Mouse (Mus musculus): ENCODE measurements at regions not wholly inside any gene's neighbourhood (a gene's known extent, or its start where the extent isn't known, plus 50 kb on each side); places are given as distances from the start of the nearest gene placed in this dataset.

DNA sequence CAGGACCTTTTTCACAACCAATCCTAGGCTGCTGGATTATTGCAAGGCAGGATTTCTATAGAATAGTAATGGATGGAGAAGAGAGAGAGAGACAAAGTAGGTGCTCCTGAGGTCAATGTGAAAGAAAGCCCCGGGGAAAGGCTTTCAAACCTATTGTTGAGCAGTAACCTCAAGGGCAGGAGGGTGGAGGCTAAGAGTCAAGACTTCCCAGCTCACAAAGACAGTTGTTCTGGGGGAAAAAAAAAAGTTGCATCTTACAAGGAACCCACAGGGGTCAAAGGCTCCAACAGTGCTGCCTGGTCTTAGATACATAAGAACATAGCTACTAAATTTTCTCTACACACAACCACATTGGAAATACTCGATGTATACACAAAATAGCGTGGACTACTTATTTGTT lies 155.8 kb upstream of the Zbtb20 start:
- Histone ChIP-seq H3K9me3 (ENCODE audit: control insufficient read depth, low read length) (no peaks in the 10 kb centered on the region), H3K27me3 (ENCODE audit: control insufficient read depth, insufficient read depth, low read length) (no peaks in the 10 kb centered on the region), H3K4me2 (replicated peaks; ENCODE audit: low read depth, low read length, severe bottlenecking) (no peak overlapping the region), H3K4me1 (ENCODE audit: control insufficient read depth, insufficient read depth, low read length) (no peaks in the 10 kb centered on the region), H3K27ac (replicated peaks; ENCODE audit: low read depth, low read length) (no peak overlapping the region), H3K4me3 (replicated peaks; ENCODE audit: low read length) (no peak overlapping the region), H3K36me3 (ENCODE audit: control insufficient read depth, insufficient read depth, low read length) (no peaks in the 10 kb centered on the region), H3K9ac (ENCODE audit: low read depth, low read length, severe bottlenecking) (no peak overlapping the region)
- 90% methylated on average over 3 of the region's 3 CpGs for WGBS
- no peak for TF ChIP-seq POLR2A (IDR thresholded peaks at IDR 0.05; ENCODE audit: borderline replicate concordance, extremely low read depth, insufficient read depth, insufficient read length)
- ATAC-seq (ENCODE audit: low FRiP score, low read depth) (no peak), DNase-seq (ENCODE audit: low spot score) (no peak)

DNA sequence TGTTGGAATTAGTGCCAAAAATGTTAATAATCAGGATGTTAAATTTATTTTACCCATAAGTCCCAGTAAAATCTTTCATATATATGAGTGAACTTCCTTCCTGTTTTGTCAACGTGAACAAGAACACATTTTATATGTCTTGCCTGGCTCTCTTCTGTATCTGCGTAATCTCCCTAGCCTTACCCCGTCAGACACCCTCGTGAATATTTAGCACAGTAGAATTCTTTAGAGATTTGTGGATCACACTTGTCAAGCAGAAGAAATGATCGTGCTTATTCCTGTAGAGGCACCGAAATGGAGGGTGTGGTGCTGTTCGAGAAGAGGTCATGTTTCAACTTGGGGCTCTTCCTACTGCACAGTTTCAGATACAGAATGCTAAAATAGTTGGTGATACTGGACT lies 157.2 kb upstream of the Zbtb20 start:
- no peak for TF ChIP-seq POLR2A (IDR thresholded peaks at IDR 0.05; ENCODE audit: borderline replicate concordance, extremely low read depth, insufficient read depth, insufficient read length)
- no peaks in the 10 kb centered on the region for H3K27me3 ChIP-seq (ENCODE audit: control insufficient read depth, insufficient read depth, low read length)
- H3K4me2 ChIP-seq (replicated peaks; ENCODE audit: low read depth, low read length, severe bottlenecking), result no peak overlapping the region
- ATAC-seq (ENCODE audit: low FRiP score, low read depth) (no peak), DNase-seq (ENCODE audit: low spot score) (no peak)
- no peaks in the 10 kb centered on the region for H3K4me1 ChIP-seq (ENCODE audit: control insufficient read depth, insufficient read depth, low read length)
- WGBS, result 76% methylated on average over 7 of the region's 7 CpGs
- H3K9ac ChIP-seq (ENCODE audit: low read depth, low read length, severe bottlenecking), result no peak overlapping the region
- H3K36me3 ChIP-seq (ENCODE audit: control insufficient read depth, insufficient read depth, low read length), result no peaks in the 10 kb centered on the region
- H3K9me3 ChIP-seq (ENCODE audit: control insufficient read depth, low read length), result no peaks in the 10 kb centered on the region
- no peak overlapping the region for H3K27ac ChIP-seq (replicated peaks; ENCODE audit: low read depth, low read length)
- no peak overlapping the region for H3K4me3 ChIP-seq (replicated peaks; ENCODE audit: low read length)

DNA sequence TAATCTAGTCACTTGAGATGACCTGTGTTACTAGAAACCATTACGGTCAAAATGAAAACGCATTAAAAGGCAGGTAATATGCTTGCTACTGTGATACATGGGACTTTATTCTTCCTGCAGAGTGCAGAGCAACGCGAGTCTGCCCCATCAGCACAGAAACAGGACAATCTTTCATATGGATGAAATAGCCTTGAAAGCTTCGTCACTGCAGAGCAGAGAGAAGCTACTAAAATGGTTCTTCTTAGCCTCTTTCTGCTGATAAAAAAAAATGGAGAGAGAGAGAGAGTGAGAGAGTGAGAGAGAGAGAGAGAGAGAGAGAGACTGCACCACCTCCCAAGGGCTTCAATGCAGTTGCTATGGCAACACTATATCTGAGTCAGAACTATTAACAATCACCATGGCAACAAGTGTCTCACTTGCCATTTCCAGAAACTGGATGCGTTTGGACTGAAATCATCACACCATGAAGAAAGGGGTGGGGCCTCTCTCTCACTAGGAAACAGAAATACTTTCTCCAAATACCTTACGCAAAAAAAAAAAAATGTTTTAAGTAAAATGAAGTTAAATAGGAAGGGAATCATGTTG lies 157.8 kb upstream of the Zbtb20 start:
- peak; percentile 61 for DNase-seq (ENCODE audit: low spot score)
- ATAC-seq (ENCODE audit: low FRiP score, low read depth), result no peak
- H3K9me3 ChIP-seq (ENCODE audit: control insufficient read depth, low read length), result no peaks in the 10 kb centered on the region
- no peak overlapping the region for H3K9ac ChIP-seq (ENCODE audit: low read depth, low read length, severe bottlenecking)
- 73% methylated on average over 7 of the region's 7 CpGs for WGBS
- no peak overlapping the region for H3K4me3 ChIP-seq (replicated peaks; ENCODE audit: low read length)
- H3K36me3 ChIP-seq (ENCODE audit: control insufficient read depth, insufficient read depth, low read length), result no peaks in the 10 kb centered on the region
- H3K4me2 ChIP-seq (replicated peaks; ENCODE audit: low read depth, low read length, severe bottlenecking), result no peak overlapping the region
- H3K27ac ChIP-seq (replicated peaks; ENCODE audit: low read depth, low read length), result no peak overlapping the region
- no peaks in the 10 kb centered on the region for H3K4me1 ChIP-seq (ENCODE audit: control insufficient read depth, insufficient read depth, low read length)
- no peak for TF ChIP-seq POLR2A (IDR thresholded peaks at IDR 0.05; ENCODE audit: borderline replicate concordance, extremely low read depth, insufficient read depth, insufficient read length)
- H3K27me3 ChIP-seq (ENCODE audit: control insufficient read depth, insufficient read depth, low read length), result no peaks in the 10 kb centered on the region

DNA sequence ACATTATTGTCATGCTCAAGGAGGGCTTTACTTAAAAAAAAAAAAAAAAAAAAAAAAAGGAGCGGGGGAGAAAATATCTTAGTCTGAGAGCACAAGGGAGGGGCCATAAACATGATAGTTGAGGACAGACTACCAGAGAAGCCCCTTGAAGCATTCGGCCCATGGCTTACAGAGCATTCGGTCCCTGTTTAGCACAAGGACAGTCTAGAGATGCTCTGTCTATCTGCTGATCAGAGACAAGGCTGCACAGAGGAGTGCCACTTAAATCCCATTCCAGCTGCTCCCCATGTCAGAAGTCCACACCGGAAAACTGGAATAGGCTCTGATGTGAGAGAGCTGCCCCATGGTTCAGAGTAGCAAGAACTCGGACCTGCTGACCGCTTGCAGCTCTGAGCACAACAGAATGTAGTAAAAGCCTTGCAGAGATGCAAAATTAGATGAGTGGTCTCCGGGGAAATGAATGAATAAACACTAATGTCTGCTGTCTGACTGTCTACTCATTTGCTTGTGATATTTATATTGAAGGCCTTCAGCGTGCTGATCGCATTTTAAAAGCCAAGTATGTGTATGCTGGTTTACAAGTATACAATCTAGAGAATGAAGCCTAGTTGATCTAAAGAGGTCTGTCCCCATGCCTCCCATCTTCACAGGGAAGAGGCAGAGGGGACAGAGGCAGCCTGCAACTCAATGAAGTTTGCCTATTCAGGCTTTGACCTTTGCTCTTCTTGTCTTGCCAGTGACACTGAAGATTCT lies 158.4 kb upstream of the Zbtb20 start:
- TF ChIP-seq POLR2A (IDR thresholded peaks at IDR 0.05; ENCODE audit: borderline replicate concordance, extremely low read depth, insufficient read depth, insufficient read length), result no peak
- ATAC-seq (ENCODE audit: low FRiP score, low read depth) (no peak), DNase-seq (ENCODE audit: low spot score) (no peak)
- Histone ChIP-seq H3K9me3 (ENCODE audit: control insufficient read depth, low read length) (no peaks in the 10 kb centered on the region), H3K4me2 (replicated peaks; ENCODE audit: low read depth, low read length, severe bottlenecking) (no peak overlapping the region), H3K4me1 (ENCODE audit: control insufficient read depth, insufficient read depth, low read length) (no peaks in the 10 kb centered on the region), H3K27ac (replicated peaks; ENCODE audit: low read depth, low read length) (no peak overlapping the region), H3K9ac (ENCODE audit: low read depth, low read length, severe bottlenecking) (no peak overlapping the region), H3K36me3 (ENCODE audit: control insufficient read depth, insufficient read depth, low read length) (no peaks in the 10 kb centered on the region), H3K4me3 (replicated peaks; ENCODE audit: low read length) (no peak overlapping the region), H3K27me3 (ENCODE audit: control insufficient read depth, insufficient read depth, low read length) (no peaks in the 10 kb centered on the region)
- 87% methylated on average over 8 of the region's 9 CpGs for WGBS

DNA sequence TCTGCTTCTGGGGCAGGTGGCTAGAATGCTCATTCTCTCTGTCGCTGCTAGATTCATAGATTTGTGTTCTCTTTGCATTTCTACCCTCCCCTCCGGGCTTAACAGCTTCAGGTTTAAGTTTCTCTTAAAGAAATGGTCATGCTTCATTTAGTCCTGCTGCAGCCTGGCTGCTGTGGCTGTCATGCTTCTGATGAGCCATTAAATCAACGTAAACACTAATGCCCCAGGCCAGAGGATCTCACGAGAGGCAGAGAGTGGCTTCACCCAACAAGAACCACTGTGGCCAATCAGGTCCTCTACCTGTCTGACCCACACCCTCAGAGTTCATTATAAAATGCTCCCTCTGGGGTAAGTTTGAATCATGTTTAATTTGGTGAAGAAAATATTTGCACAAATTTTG lies 173.0 kb upstream of the Zbtb20 start:
- Histone ChIP-seq H3K27me3 (ENCODE audit: control insufficient read depth, insufficient read depth, low read length) (no peaks in the 10 kb centered on the region), H3K4me1 (ENCODE audit: control insufficient read depth, insufficient read depth, low read length) (no peaks in the 10 kb centered on the region), H3K4me2 (replicated peaks; ENCODE audit: low read depth, low read length, severe bottlenecking) (no peak overlapping the region), H3K9me3 (ENCODE audit: control insufficient read depth, low read length) (no peaks in the 10 kb centered on the region), H3K27ac (replicated peaks; ENCODE audit: low read depth, low read length) (no peak overlapping the region), H3K9ac (ENCODE audit: low read depth, low read length, severe bottlenecking) (no peak overlapping the region), H3K36me3 (ENCODE audit: control insufficient read depth, insufficient read depth, low read length) (no peaks in the 10 kb centered on the region), H3K4me3 (replicated peaks; ENCODE audit: low read length) (no peak overlapping the region)
- no peak for TF ChIP-seq POLR2A (IDR thresholded peaks at IDR 0.05; ENCODE audit: borderline replicate concordance, extremely low read depth, insufficient read depth, insufficient read length)
- no peak for DNase-seq (ENCODE audit: low spot score)
- no peak for ATAC-seq (ENCODE audit: low FRiP score, low read depth)
- WGBS, result 32% methylated on average over 4 of the region's 4 CpGs
